Mouse (Mus musculus) midbrain, embryonic 13.5 days (tissue): Measurements from ENCODE around the gene Gm45717. TPM values are rescaled to one million over a fixed set of nuclear protein-coding genes. Genes with fewer than 3 reads are reported as not detected.

Experiments used
- polyA plus RNA-seq: library from polyadenylated mRNA; unstranded; fragments of >200 nt; fragmentation: Nextera tagmentation; extraction: Ambion mirVana; gene quantifications from 2 replicates; pipeline ENCODE4 v1.2.1, GENCODE M21; 2015

Gm45717 gene
- polyA plus RNA-seq, 1 experiment from 2014 or later: not detected

Other genes starting within 250 kb of the Gm45717 start
- gene Cyp2e1, start 192.2 kb downstream of the Gm45717 start, polyA plus RNA-seq: not detected in 2 replicates
- 0.22 and 0.24 TPM in 2 replicates for gene Syce1, start 168.1 kb downstream of the Gm45717 start, polyA plus RNA-seq
- 20.4 and 24.4 TPM in 2 replicates for gene Zfp941, start 133.8 kb downstream of the Gm45717 start, polyA plus RNA-seq
- not detected in 2 replicates for gene Urah, start 120.9 kb downstream of the Gm45717 start, polyA plus RNA-seq
- not detected in 2 replicates for gene Scgb1c1, start 110.4 kb downstream of the Gm45717 start, polyA plus RNA-seq
- gene Odf3, start 108.1 kb downstream of the Gm45717 start, polyA plus RNA-seq: 0.13 TPM in 1 of 2 replicates, not detected in the other
- gene Gm45785, start 99.6 kb downstream of the Gm45717 start, polyA plus RNA-seq: not detected in 2 replicates
- 89.3 and 98.1 TPM in 2 replicates for gene Ric8a, start 99.0 kb downstream of the Gm45717 start, polyA plus RNA-seq
- 37.7 and 38.0 TPM in 2 replicates for gene Bet1l, start 98.4 kb downstream of the Gm45717 start, polyA plus RNA-seq
- 287 and 302 TPM in 2 replicates for gene Psmd13, start 74.0 kb downstream of the Gm45717 start, polyA plus RNA-seq
- 40.7 and 42.1 TPM in 2 replicates for gene Sirt3, start 73.6 kb downstream of the Gm45717 start, polyA plus RNA-seq
- gene Cox8b, start 55.5 kb downstream of the Gm45717 start, polyA plus RNA-seq: not detected in 2 replicates
- 0.17 and 0.18 TPM in 2 replicates for gene Nlrp6, start 35.0 kb downstream of the Gm45717 start, polyA plus RNA-seq
- gene Pgghg, start 14.5 kb downstream of the Gm45717 start, polyA plus RNA-seq: 8.4 and 8.7 TPM in 2 replicates
- 0.22 and 0.27 TPM in 2 replicates for gene Ifitm5, start 5.6 kb downstream of the Gm45717 start, polyA plus RNA-seq
- 125 and 144 TPM in 2 replicates for gene Ifitm2, start 50 bp upstream of the Gm45717 start, polyA plus RNA-seq
- 10.2 and 10.3 TPM in 2 replicates for gene Ifitm1, start 11.3 kb upstream of the Gm45717 start, polyA plus RNA-seq
- gene Ifitm3, start 54.8 kb upstream of the Gm45717 start, polyA plus RNA-seq: 22.6 and 26.2 TPM in 2 replicates
- gene Ifitm6, start 62.0 kb upstream of the Gm45717 start, polyA plus RNA-seq: 0.51 and 0.54 TPM in 2 replicates
- gene Gm17387, start 73.2 kb upstream of the Gm45717 start, polyA plus RNA-seq: not detected in 2 replicates
- gene B4galnt4, start 105.2 kb upstream of the Gm45717 start, polyA plus RNA-seq: 44.1 and 48.3 TPM in 2 replicates
- 0.14 and 0.15 TPM in 2 replicates for gene Pkp3, start 122.3 kb upstream of the Gm45717 start, polyA plus RNA-seq
- gene Sigirr, start 144.6 kb upstream of the Gm45717 start, polyA plus RNA-seq: 1.8 and 2.6 TPM in 2 replicates
- gene Ano9, start 161.9 kb upstream of the Gm45717 start, polyA plus RNA-seq: 0.07 and 0.35 TPM in 2 replicates
- gene Ptdss2, start 166.4 kb upstream of the Gm45717 start, polyA plus RNA-seq: 77.4 TPM in 2 replicates
- 40.5 and 45.3 TPM in 2 replicates for gene Rnh1, start 216.9 kb upstream of the Gm45717 start, polyA plus RNA-seq
- gene Hras, start 238.1 kb upstream of the Gm45717 start, polyA plus RNA-seq: 86.4 and 114 TPM in 2 replicates
- gene Lrrc56, start 238.2 kb upstream of the Gm45717 start, polyA plus RNA-seq: 13.9 and 15.6 TPM in 2 replicates